In the genomic region with DNA sequence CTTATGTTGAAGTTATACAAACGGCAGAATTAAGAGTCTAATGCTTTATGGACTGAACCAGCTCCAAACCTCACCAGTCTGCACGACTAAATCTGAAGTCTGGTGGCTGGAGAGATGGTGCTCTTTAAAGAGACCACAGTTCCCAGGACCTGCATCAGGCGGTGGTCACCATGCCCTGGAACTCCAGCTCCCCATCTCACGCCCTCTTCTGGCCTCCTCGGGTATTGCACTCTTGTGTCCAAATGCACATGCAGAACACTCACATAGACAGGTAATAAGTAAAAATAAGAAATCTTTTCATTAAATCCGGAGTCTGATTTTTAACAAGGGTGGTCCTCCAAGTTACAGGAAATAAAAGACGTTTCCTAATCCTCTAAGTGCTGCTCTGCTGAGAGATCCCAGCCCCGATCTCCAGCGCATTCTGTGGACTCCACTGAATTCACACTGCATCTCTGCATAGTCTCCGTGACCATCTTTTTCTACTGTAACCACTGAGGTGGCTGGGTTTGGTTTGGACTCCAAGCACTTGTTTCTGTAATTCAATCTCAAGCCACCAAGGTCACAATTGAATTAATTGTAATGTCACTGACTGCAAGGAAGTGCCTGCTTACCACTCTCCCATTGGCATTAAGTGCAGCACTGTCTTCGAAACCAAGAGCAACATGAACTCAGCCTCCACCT, we compare ENCODE assay signal across 12 mouse cellular contexts. TPM values are rescaled to one million over a fixed set of nuclear protein-coding genes. Genes with fewer than 3 reads are reported as not detected.
DNase-seq lines count a peak whose midpoint lies in the region; ATAC-seq and TF ChIP-seq lines count a peak whose summit lies in the region.
"Had no signal": no experiment of that assay in that cellular context is flagged by ENCODE, and none has a peak within 500 bp of the region (broad histone marks: within the 10 kb centered on the region; RNA-seq: fewer than 3 reads in every experiment).

A gene (plus strand): TSS at position 631 of the 681 bp plus-strand sequence.

- no peak within 1 kb of the TSS for H3K9ac ChIP-seq in intestine, postnatal 0 days (ENCODE audit: low read depth, low read length)
- H3K9ac ChIP-seq in intestine, embryonic 15.5 days, result no peak within 1 kb of the TSS
- no peak within 1 kb of the TSS for H3K9ac ChIP-seq in heart, embryonic 12.5 days
- H3K9ac ChIP-seq: embryonic facial prominence, embryonic 12.5 days; lung, embryonic 15.5 days had no signal

- H3K27ac ChIP-seq in intestine, postnatal 0 days (ENCODE audit: low read depth, low read length), result no peak within 1 kb of the TSS
- no peak within 1 kb of the TSS for H3K27ac ChIP-seq in intestine, embryonic 15.5 days
- H3K27ac ChIP-seq in thymus, adult 2 months (ENCODE audit: control insufficient read depth, insufficient read depth, low read length), result no peak within 1 kb of the TSS
- no peak within 1 kb of the TSS for H3K27ac ChIP-seq in heart, embryonic 12.5 days (ENCODE audit: poor library complexity, severe bottlenecking)
- H3K27ac ChIP-seq: embryonic facial prominence, embryonic 12.5 days; heart, embryonic 10.5 days; lung, embryonic 15.5 days had no signal

- H3K4me1 ChIP-seq in intestine, postnatal 0 days (replicated peaks; ENCODE audit: control insufficient read depth, insufficient read depth, low read length), result no peaks in the 10 kb centered on the region
- H3K4me1 ChIP-seq in intestine, embryonic 15.5 days (replicated peaks), result no peaks in the 10 kb centered on the region
- no peaks in the 10 kb centered on the region for H3K4me1 ChIP-seq in thymus, adult 2 months (replicated peaks; ENCODE audit: control insufficient read depth, insufficient read depth, low read length)
- H3K4me1 ChIP-seq in heart, embryonic 12.5 days (replicated peaks), result no peaks in the 10 kb centered on the region
- H3K4me1 ChIP-seq: embryonic facial prominence, embryonic 12.5 days; heart, embryonic 10.5 days; lung, embryonic 15.5 days had no signal

- H3K4me2 ChIP-seq in intestine, postnatal 0 days (replicated peaks; ENCODE audit: low read depth), result no peak within 1 kb of the TSS
- H3K4me2 ChIP-seq in intestine, embryonic 15.5 days (replicated peaks), result no peak within 1 kb of the TSS
- H3K4me2 ChIP-seq in heart, embryonic 12.5 days, result no peak within 1 kb of the TSS
- H3K4me2 ChIP-seq: embryonic facial prominence, embryonic 12.5 days; lung, embryonic 15.5 days had no signal

- DNase-seq in thymus, adult 2 months, result peak; percentile 4
- no peak for DNase-seq in thymus, adult 18-20 months
- peak; percentile 5 for DNase-seq in c-Kit-positive CD71-positive TER-119-negative erythroid progenitor cells, embryonic 14.5 days (ENCODE audit: low read depth)
- no peak for DNase-seq in frontal cortex, postnatal 25 days (ENCODE audit: low spot score in 2 of 2)

- TF ChIP-seq POLR2A in thymus, adult 2 months (IDR thresholded peaks at IDR 0.05; ENCODE audit: control insufficient read depth, extremely low read depth, insufficient read depth, low read length, poor library complexity), result no peak

- ATAC-seq in intestine, postnatal 0 days, result no peak
- no peak for ATAC-seq in intestine, embryonic 15.5 days
- ATAC-seq in heart, embryonic 12.5 days (ENCODE audit: insufficient number of reproducible peaks, low FRiP score), result no peak

- H3K27me3 ChIP-seq in intestine, postnatal 0 days (replicated peaks; ENCODE audit: control insufficient read depth, insufficient read depth, low read length), result no peaks in the 10 kb centered on the region
- H3K27me3 ChIP-seq in intestine, embryonic 15.5 days (replicated peaks), result no peaks in the 10 kb centered on the region
- H3K27me3 ChIP-seq in thymus, adult 2 months (ENCODE audit: control insufficient read depth, insufficient read depth, low read length), result no peaks in the 10 kb centered on the region
- H3K27me3 ChIP-seq in heart, embryonic 12.5 days (replicated peaks), result peaks cover 2% of the 10 kb centered on the region
- H3K27me3 ChIP-seq: embryonic facial prominence, embryonic 12.5 days; lung, embryonic 15.5 days had no signal

- peak; percentile 56 for TF ChIP-seq CTCF in intestine, postnatal 0 days (IDR thresholded peaks at IDR 0.05; ENCODE audit: low read depth)
- TF ChIP-seq CTCF in thymus, adult 2 months (IDR thresholded peaks at IDR 0.05; ENCODE audit: borderline replicate concordance, control insufficient read depth, extremely low read depth, insufficient read depth, low read length, poor library complexity), result peak; percentile 44; the same call in 1 of the 2 replicates

- H3K36me3 ChIP-seq in intestine, postnatal 0 days (ENCODE audit: control insufficient read depth, insufficient read depth), result no peaks in the 10 kb centered on the region
- no peaks in the 10 kb centered on the region for H3K36me3 ChIP-seq in intestine, embryonic 15.5 days
- H3K36me3 ChIP-seq in thymus, adult 2 months (ENCODE audit: control insufficient read depth, insufficient read depth, low read length), result no peaks in the 10 kb centered on the region
- no peaks in the 10 kb centered on the region for H3K36me3 ChIP-seq in heart, embryonic 12.5 days
- H3K36me3 ChIP-seq: embryonic facial prominence, embryonic 12.5 days; heart, embryonic 10.5 days; lung, embryonic 15.5 days had no signal

- H3K9me3 ChIP-seq in intestine, postnatal 0 days (ENCODE audit: control insufficient read depth), result no peaks in the 10 kb centered on the region
- no peaks in the 10 kb centered on the region for H3K9me3 ChIP-seq in intestine, embryonic 15.5 days
- H3K9me3 ChIP-seq in heart, embryonic 12.5 days (replicated peaks), result no peaks in the 10 kb centered on the region
- H3K9me3 ChIP-seq: embryonic facial prominence, embryonic 12.5 days; heart, embryonic 10.5 days; lung, embryonic 15.5 days had no signal

- H3K4me3 ChIP-seq in intestine, postnatal 0 days (ENCODE audit: low read depth, low read length), result no peak within 1 kb of the TSS
- H3K4me3 ChIP-seq in intestine, embryonic 15.5 days (replicated peaks), result no peak within 1 kb of the TSS
- no peak within 1 kb of the TSS for H3K4me3 ChIP-seq in thymus, adult 2 months (ENCODE audit: control insufficient read depth, insufficient read depth, low read length)
- no peak within 1 kb of the TSS for H3K4me3 ChIP-seq in heart, embryonic 12.5 days
- H3K4me3 ChIP-seq: embryonic facial prominence, embryonic 12.5 days; heart, embryonic 10.5 days; lung, embryonic 15.5 days had no signal

- WGBS in intestine, postnatal 0 days, result 61% methylated on average over 11 of the region's 11 CpGs
- 64% methylated on average over 11 of the region's 11 CpGs for WGBS in intestine, embryonic 15.5 days
- 63% methylated on average over 11 of the region's 11 CpGs for WGBS in thymus, adult 2 months
- WGBS in heart, embryonic 12.5 days, result 57% methylated on average over 11 of the region's 11 CpGs

RNA-seq across cellular contexts. Expression of the gene that starts here (rescaled TPM):
- polyA plus RNA-seq in intestine, postnatal 0 days (2015; fragmentation: Nextera tagmentation; extraction: Ambion mirVana), result not detected in 2 replicates
- not detected in 2 replicates for polyA plus RNA-seq in intestine, embryonic 15.5 days (2015; fragmentation: Nextera tagmentation; extraction: Ambion mirVana)
- not detected in 2 replicates for polyA plus RNA-seq in thymus, adult 2 months (2012; rRNA removed)
- not detected in 2 replicates for polyA plus RNA-seq in heart, embryonic 12.5 days (2016; fragmentation: Nextera tagmentation; extraction: Ambion mirVana)
- polyA plus RNA-seq: embryonic facial prominence, embryonic 12.5 days; heart, embryonic 10.5 days; large intestine, adult 2 months; lung, embryonic 15.5 days; neural tube, embryonic 11.5 days had no signal

Comparison
In these comparisons a context has a peak if more than half of its experiments do, and no peak if none do; other contexts are left out.
1. Peak in DNase-seq in thymus, adult 2 months; RNA of the gene not detected or under 1 TPM.